Mouse (Mus musculus) bone marrow macrophage, adult 2 months (primary cell): ENCODE data around the gene Btbd2.

Source experiments
- CTCF ChIP-seq: IDR thresholded peaks from 2 replicates; pipeline ENCODE4 v1.5.1; 2012; ENCODE audit warnings: low read depth, mild to moderate bottlenecking, low read length, moderate library complexity
- POLR2A ChIP-seq: IDR thresholded peaks from 2 replicates; pipeline ENCODE4 v1.6.1; 2012; ENCODE audit warnings: mild to moderate bottlenecking, low read depth, low read length, borderline replicate concordance

DNA sequence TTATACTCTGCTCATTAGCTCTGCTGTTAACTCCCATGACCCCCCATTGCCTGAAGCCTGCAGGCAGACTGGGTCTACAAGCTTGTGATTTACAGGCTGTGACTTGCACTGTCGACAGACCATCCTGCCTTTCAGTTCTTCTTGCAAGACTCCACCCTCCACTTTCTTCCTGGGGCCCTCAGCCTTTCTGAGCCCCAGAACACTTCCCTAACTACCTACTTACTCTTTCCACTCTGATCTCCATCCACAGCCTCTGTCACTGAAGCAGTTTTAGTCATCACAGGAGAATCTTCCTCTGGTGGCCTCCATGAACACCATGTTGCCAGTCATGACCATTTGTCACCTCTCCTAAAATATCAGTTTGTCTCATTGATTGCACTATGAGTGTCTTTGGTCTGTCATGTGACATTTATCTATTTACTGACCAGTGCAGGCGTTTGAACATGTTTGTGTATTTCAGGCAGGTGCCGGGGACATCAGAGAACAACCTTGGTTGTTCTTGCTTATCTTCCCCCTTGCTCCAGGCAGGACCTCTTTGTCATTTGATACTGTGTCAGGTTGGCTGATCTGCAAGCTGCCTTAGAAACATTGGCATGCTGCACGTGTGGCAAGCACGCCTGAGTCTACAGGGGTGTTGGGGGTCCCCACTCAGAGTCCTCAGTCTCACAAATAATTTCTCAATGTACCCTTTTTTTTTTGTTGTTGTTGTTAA, 6.8 kb upstream of the Btbd2 start:
- TF ChIP-seq CTCF (no peak), POLR2A (no peak)
